Mouse (Mus musculus) cerebellum, postnatal 36 days (tissue): ENCODE measurements around the gene Depdc7.

Experiments used
- DNase-seq, 2 experiments: peaks; one replicate each; pipeline ENCODE4 v3.0.0; 2021 to 2022; ENCODE audit warnings: mixed read lengths in 2 of 2

The Depdc7 gene

GRCm38 (mm10) chr2:104742741-104743064 lies at the start of gene Depdc7:
TSS of gene Depdc7 (minus strand) at chr2:104742878.
- peak; percentile 75 to 84 for DNase-seq

- DNase-seq: peak in 1 of 2 experiments; percentile 7
Measured at GRCm38 (mm10) chr2:104774763-104775162, 32.1 kb upstream of the Depdc7 start.

- no peak for DNase-seq
Measured at GRCm38 (mm10) chr2:104768697-104769096, 26.0 kb upstream of the Depdc7 start.

GRCm38 (mm10) chr2:104764018-104764417 lies 21.3 kb upstream of the Depdc7 start:
- no peak for DNase-seq

- no peak for DNase-seq
Measured at GRCm38 (mm10) chr2:104763134-104763703, 20.5 kb upstream of the Depdc7 start.

GRCm38 (mm10) chr2:104750611-104751010 lies 7.9 kb upstream of the Depdc7 start:
- DNase-seq: no peak

GRCm38 (mm10) chr2:104748652-104749183 lies 6.0 kb upstream of the Depdc7 start:
- no peak for DNase-seq

GRCm38 (mm10) chr2:104746251-104746650 lies 3.6 kb upstream of the Depdc7 start:
- no peak for DNase-seq

GRCm38 (mm10) chr2:104743971-104744370 lies 1.3 kb upstream of the Depdc7 start:
- DNase-seq: no peak

GRCm38 (mm10) chr2:104743160-104743559 lies 482 bp upstream of the Depdc7 start:
- no peak for DNase-seq

GRCm38 (mm10) chr2:104741896-104742740 lies 560 bp downstream of the Depdc7 start:
- DNase-seq: no peak

- no peak for DNase-seq
Measured at GRCm38 (mm10) chr2:104741015-104741758, 1.5 kb downstream of the Depdc7 start.

GRCm38 (mm10) chr2:104740248-104740949 lies 2.3 kb downstream of the Depdc7 start:
- no peak for DNase-seq

- no peak for DNase-seq
Measured at GRCm38 (mm10) chr2:104739691-104740090, 3.0 kb downstream of the Depdc7 start.

- DNase-seq: no peak
Measured at GRCm38 (mm10) chr2:104736241-104736640, 6.4 kb downstream of the Depdc7 start.

GRCm38 (mm10) chr2:104732562-104733256 lies 10.0 kb downstream of the Depdc7 start:
- DNase-seq: no peak

- no peak for DNase-seq
Measured at GRCm38 (mm10) chr2:104732033-104732444, 10.6 kb downstream of the Depdc7 start.

GRCm38 (mm10) chr2:104727369-104727768 lies 15.3 kb downstream of the Depdc7 start:
- no peak for DNase-seq

GRCm38 (mm10) chr2:104722021-104722420 lies 20.7 kb downstream of the Depdc7 start:
- DNase-seq: no peak

- no peak for DNase-seq
Measured at GRCm38 (mm10) chr2:104717827-104718226, 24.9 kb downstream of the Depdc7 start.

GRCm38 (mm10) chr2:104717231-104717735 lies 25.4 kb downstream of the Depdc7 start:
- DNase-seq: no peak

- DNase-seq: no peak
Measured at GRCm38 (mm10) chr2:104716279-104716678, 26.4 kb downstream of the Depdc7 start, which contains the start of gene Pin1rt1. TSS of gene Pin1rt1 (minus strand) at chr2:104716379.
